Mouse (Mus musculus): ENCODE data around the gene Invs.
"Not testable (repeated sequence)": the region's sequence is repeated elsewhere in the genome, so short reads cannot be mapped to it uniquely, and the experiment has no call there.

DNA sequence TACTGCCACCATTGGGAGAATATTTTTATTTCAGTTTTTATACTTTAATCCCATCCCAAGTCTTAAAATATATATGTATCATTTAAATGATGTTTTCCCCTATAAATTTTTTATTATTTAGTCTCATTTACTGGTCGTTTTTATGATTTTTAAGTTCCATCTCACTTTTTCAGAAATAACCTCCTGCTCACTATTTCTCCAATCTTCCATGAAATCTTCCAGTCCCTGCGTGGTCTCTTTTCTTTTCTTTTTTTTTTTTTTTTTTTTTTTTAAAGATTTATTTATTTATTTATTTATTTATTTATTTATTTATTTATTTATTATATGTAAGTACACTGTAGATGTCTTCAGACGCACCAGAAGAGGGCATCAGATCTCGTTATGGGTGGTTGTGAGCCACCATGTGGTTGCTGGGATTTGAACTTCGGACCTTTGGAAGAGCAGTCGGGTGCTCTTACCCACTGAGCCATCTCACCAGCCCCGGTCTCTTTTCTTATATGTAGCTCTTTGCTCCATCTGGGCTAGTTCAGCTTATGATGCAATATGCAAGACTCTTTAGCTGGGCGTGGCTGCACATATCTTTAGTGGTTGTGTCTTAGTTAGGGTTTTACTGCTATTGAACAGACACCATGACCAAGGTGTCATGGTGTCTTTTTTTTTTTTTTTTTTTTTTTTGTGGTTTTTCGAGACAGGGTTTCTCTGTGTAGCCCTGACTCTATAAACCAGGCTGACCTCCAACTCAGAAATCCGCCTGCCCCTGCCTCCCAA lies 126.3 kb downstream of the Invs start:
- not testable (repeated sequence) for TF ChIP-seq MEF2A (IDR thresholded peaks at IDR 0.05; ENCODE audit: borderline replicate concordance, low read depth, low read length); CTCF (conservative IDR thresholded peaks at IDR 0.05 in 1 of 2, IDR thresholded peaks at IDR 0.05 in 1 of 2; ENCODE audit: low read depth in 2 of 2, low read length in 2 of 2); CHD2 (IDR thresholded peaks at IDR 0.05; ENCODE audit: low read length); TCF12 (IDR thresholded peaks at IDR 0.05; ENCODE audit: low read depth, low read length); JUND (conservative IDR thresholded peaks at IDR 0.05; ENCODE audit: low read depth, low read length); MXI1 (IDR thresholded peaks at IDR 0.05; ENCODE audit: low read depth, low read length)
- TF ChIP-seq ZNF384 (IDR thresholded peaks at IDR 0.05; ENCODE audit: low read depth, low read length): 0 out of 2 replicates have a peak, but pooled peaks have one; percentile 8

Data from CH12.LX (cell line).